8 mouse cellular contexts compared by ENCODE assay signal in genomic region chr2:30473431-30474031, GRCm38 (mm10). TPM values are rescaled to one million over a fixed set of nuclear protein-coding genes. Genes with fewer than 3 reads are reported as not detected.
DNase-seq lines count a peak whose midpoint lies in the region; ATAC-seq and TF ChIP-seq lines count a peak whose summit lies in the region.

No protein-coding gene starts in this region.

- H3K4me2 ChIP-seq in heart, embryonic 15.5 days = peak overlapping the region; percentile 93
- H3K4me2 ChIP-seq in embryonic facial prominence, embryonic 14.5 days (ENCODE audit: low read depth, low read length) = peak overlapping the region; percentile 82
- H3K4me2 ChIP-seq in lung, postnatal 0 days (replicated peaks; ENCODE audit: low read depth, low read length) = peak overlapping the region; percentile 93

- peaks cover 10% of the 10 kb centered on the region; the same call in 1 of the 2 replicates for H3K27me3 ChIP-seq in heart, embryonic 15.5 days
- no peaks in the 10 kb centered on the region for H3K27me3 ChIP-seq in embryonic facial prominence, embryonic 14.5 days (replicated peaks; ENCODE audit: control insufficient read depth, insufficient read depth, low read length)
- no peaks in the 10 kb centered on the region for H3K27me3 ChIP-seq in lung, postnatal 0 days (replicated peaks; ENCODE audit: insufficient read depth, low read length)
- H3K27me3 ChIP-seq in splenic B cell, adult 2 months (ENCODE audit: control insufficient read depth, insufficient read depth, low read length, poor library complexity, severe bottlenecking) = no peaks in the 10 kb centered on the region

- ATAC-seq in heart, embryonic 15.5 days (replicated peaks; ENCODE audit: insufficient number of reproducible peaks, insufficient read depth, low FRiP score, low read depth) = peak; percentile 8; the same call in 1 of the 2 replicates
- peak; percentile 35 for ATAC-seq in embryonic facial prominence, embryonic 14.5 days (ENCODE audit: low read depth)
- ATAC-seq in lung, postnatal 0 days = peak; percentile 4; the same call in 1 of the 2 replicates
- ATAC-seq in megakaryocyte progenitor cell, adult 5-6 weeks (replicated peaks; ENCODE audit: poor library complexity) = no peak

- H3K27ac ChIP-seq in heart, embryonic 15.5 days = peak overlapping the region; percentile 93
- peak overlapping the region; percentile 98 for H3K27ac ChIP-seq in embryonic facial prominence, embryonic 14.5 days (replicated peaks; ENCODE audit: low read depth, low read length)
- H3K27ac ChIP-seq in lung, postnatal 0 days (ENCODE audit: low read length) = peak overlapping the region; percentile 99

- TF ChIP-seq EP300 in lung, postnatal 0 days (IDR thresholded peaks at IDR 0.05) = no peak

- H3K4me1 ChIP-seq in heart, embryonic 15.5 days (replicated peaks) = peaks cover 34% of the 10 kb centered on the region
- peaks cover 19% of the 10 kb centered on the region for H3K4me1 ChIP-seq in embryonic facial prominence, embryonic 14.5 days (ENCODE audit: control insufficient read depth, insufficient read depth, low read length)
- peaks cover 6% of the 10 kb centered on the region; the same call in 1 of the 2 replicates for H3K4me1 ChIP-seq in lung, postnatal 0 days (ENCODE audit: insufficient read depth, low read depth, low read length)

- peak overlapping the region; percentile 88 for H3K4me3 ChIP-seq in heart, embryonic 15.5 days
- H3K4me3 ChIP-seq in embryonic facial prominence, embryonic 14.5 days (ENCODE audit: low read depth, low read length) = peak overlapping the region; percentile 98
- H3K4me3 ChIP-seq in lung, postnatal 0 days (ENCODE audit: low read depth, low read length) = peak overlapping the region; percentile 87

- no peak for TF ChIP-seq CTCF in lung, postnatal 0 days (IDR thresholded peaks at IDR 0.05)

- no peaks in the 10 kb centered on the region for H3K9me3 ChIP-seq in heart, embryonic 15.5 days (replicated peaks)
- H3K9me3 ChIP-seq in embryonic facial prominence, embryonic 14.5 days (ENCODE audit: control insufficient read depth, low read length) = no peaks in the 10 kb centered on the region
- no peaks in the 10 kb centered on the region for H3K9me3 ChIP-seq in lung, postnatal 0 days (ENCODE audit: low read length)

- no peak for DNase-seq in heart, adult 11 months
- DNase-seq in MN1 (ENCODE audit: low spot score) = peak; percentile 63
- peak; percentile 80 for DNase-seq in embryonic facial prominence, embryonic 14.5 days (ENCODE audit: low spot score)
- DNase-seq in kidney, adult 9 months = peak; percentile 48
- peak; percentile 62 for DNase-seq in lung, postnatal 0 days (ENCODE audit: low spot score)
- peak; percentile 56 for DNase-seq in splenic B cell, adult 2 months (ENCODE audit: low read depth, low spot score)

- H3K9ac ChIP-seq in heart, embryonic 15.5 days = peak overlapping the region; percentile 91
- peak overlapping the region; percentile 98 for H3K9ac ChIP-seq in embryonic facial prominence, embryonic 14.5 days (ENCODE audit: low read depth, low read length)
- peak overlapping the region; percentile 98 for H3K9ac ChIP-seq in lung, postnatal 0 days (replicated peaks; ENCODE audit: low read depth)

- no peaks in the 10 kb centered on the region for H3K36me3 ChIP-seq in heart, embryonic 15.5 days
- no peaks in the 10 kb centered on the region for H3K36me3 ChIP-seq in embryonic facial prominence, embryonic 14.5 days (ENCODE audit: control insufficient read depth, insufficient read depth, low read length)
- no peaks in the 10 kb centered on the region for H3K36me3 ChIP-seq in lung, postnatal 0 days (ENCODE audit: insufficient read depth, low read length)
- H3K36me3 ChIP-seq in splenic B cell, adult 2 months (ENCODE audit: control insufficient read depth, insufficient read depth, low read length, poor library complexity, severe bottlenecking) = no peaks in the 10 kb centered on the region

- under 1% methylated on average over 79 of the region's 80 CpGs for WGBS in heart, embryonic 15.5 days
- 0% methylated on average over 21 of the region's 80 CpGs for WGBS in embryonic facial prominence, embryonic 14.5 days
- under 1% methylated on average over 60 of the region's 80 CpGs for WGBS in lung, postnatal 0 days

RNA-seq across cellular contexts. Expression of gene Ier5l, which starts 0.5 kb away (rescaled TPM):
- 1.7 and 2.0 TPM in 2 replicates for polyA plus RNA-seq in heart, embryonic 15.5 days (2015; fragmentation: Nextera tagmentation; extraction: Ambion mirVana)
- 3.4 TPM in 2 replicates for polyA plus RNA-seq in embryonic facial prominence, embryonic 14.5 days (2014; fragmentation: Nextera tagmentation; extraction: Ambion mirVana)
- polyA plus RNA-seq in lung, postnatal 0 days (2015; fragmentation: Nextera tagmentation; extraction: Ambion mirVana) = 3.6 and 4.0 TPM in 2 replicates
- 0.07 and 0.12 TPM in 2 replicates for total RNA-seq in megakaryocyte progenitor cell, adult 5-6 weeks (2015)
- 0.10 and 0.96 TPM in 2 replicates for total RNA-seq in megakaryocyte progenitor cell, adult 5-6 weeks (2017)

RNA-seq across cellular contexts. Expression of gene Ptpa, which starts 57.7 kb away (rescaled TPM):
- 102 and 119 TPM in 2 replicates for polyA plus RNA-seq in heart, embryonic 15.5 days (2015; fragmentation: Nextera tagmentation; extraction: Ambion mirVana)
- 70.2 and 77.1 TPM in 2 replicates for polyA plus RNA-seq in embryonic facial prominence, embryonic 14.5 days (2014; fragmentation: Nextera tagmentation; extraction: Ambion mirVana)
- 88.0 and 93.3 TPM in 2 replicates for polyA plus RNA-seq in lung, postnatal 0 days (2015; fragmentation: Nextera tagmentation; extraction: Ambion mirVana)
- 75.9 and 90.4 TPM in 2 replicates for total RNA-seq in megakaryocyte progenitor cell, adult 5-6 weeks (2015)
- total RNA-seq in megakaryocyte progenitor cell, adult 5-6 weeks (2017) = 63.0 and 63.3 TPM in 2 replicates

RNA-seq across cellular contexts. Expression of gene Crat, which starts 57.9 kb away (rescaled TPM):
- polyA plus RNA-seq in heart, embryonic 15.5 days (2015; fragmentation: Nextera tagmentation; extraction: Ambion mirVana) = 108 and 109 TPM in 2 replicates
- 43.5 and 46.9 TPM in 2 replicates for polyA plus RNA-seq in embryonic facial prominence, embryonic 14.5 days (2014; fragmentation: Nextera tagmentation; extraction: Ambion mirVana)
- polyA plus RNA-seq in lung, postnatal 0 days (2015; fragmentation: Nextera tagmentation; extraction: Ambion mirVana) = 36.5 and 37.4 TPM in 2 replicates
- total RNA-seq in megakaryocyte progenitor cell, adult 5-6 weeks (2015) = 21.2 and 31.7 TPM in 2 replicates
- total RNA-seq in megakaryocyte progenitor cell, adult 5-6 weeks (2017) = 8.4 and 9.1 TPM in 2 replicates
